Mouse (Mus musculus) midbrain, postnatal 0 days (tissue): ENCODE results near the gene Ndufs1. TPM values are rescaled to one million over a fixed set of nuclear protein-coding genes. Genes with fewer than 3 reads are reported as not detected.

Experiments used
- ATAC-seq: fragments of 200-750 bp; cut with Nextera tagmentation; 2 replicates; pipeline ENCODE4 v1.8.0; 2017; ENCODE audit warnings: moderate number of reproducible peaks, mild to moderate bottlenecking, moderate TSS enrichment, moderate library complexity; ENCODE audit not compliant: low FRiP score
- DNase-seq: peaks from one replicate; pipeline ENCODE4 v3.0.0-alpha.2; 2015; ENCODE audit warnings: low spot score
- H3K27ac ChIP-seq: fragments of 300-500 bp; sonication (generic); 2 replicates; pipeline ENCODE4 v1.5.1; 2014; ENCODE audit warnings: low read depth, mild to moderate bottlenecking, low read length, mixed read lengths
- H3K27me3 ChIP-seq: fragments of 300-500 bp; sonication (generic); 2 replicates; pipeline ENCODE4 v1.6.1; 2014; ENCODE audit warnings: low read length, control low read depth, mixed read lengths; ENCODE audit not compliant: insufficient read depth
- H3K36me3 ChIP-seq: fragments of 300-500 bp; sonication (generic); 2 replicates; pipeline ENCODE4 v1.6.1; 2014; ENCODE audit warnings: low read length, control low read depth, mixed read lengths; ENCODE audit not compliant: insufficient read depth
- H3K4me1 ChIP-seq: fragments of 300-500 bp; sonication (generic); 2 replicates; pipeline ENCODE4 v1.6.1; 2014; ENCODE audit warnings: mild to moderate bottlenecking, control low read depth, antibody characterized with exemption, low read length, mixed read lengths; ENCODE audit not compliant: insufficient read depth
- H3K4me2 ChIP-seq: fragments of 300-500 bp; sonication (generic); 2 replicates; pipeline ENCODE4 v1.6.1; 2014; ENCODE audit warnings: low read depth, mild to moderate bottlenecking, low read length, mixed read lengths; ENCODE audit not compliant: poor library complexity, severe bottlenecking
- H3K4me3 ChIP-seq: fragments of 300-500 bp; sonication (generic); 2 replicates; pipeline ENCODE4 v1.5.1; 2014; ENCODE audit warnings: low read depth, mild to moderate bottlenecking, low read length, moderate library complexity
- H3K9ac ChIP-seq: fragments of 300-500 bp; sonication (generic); replicated peaks from 2 replicates; pipeline ENCODE4 v1.6.1; 2014; ENCODE audit warnings: mild to moderate bottlenecking, low read length, moderate library complexity, mixed read lengths; ENCODE audit not compliant: poor library complexity, severe bottlenecking
- H3K9me3 ChIP-seq: fragments of 300-500 bp; sonication (generic); 2 replicates; pipeline ENCODE4 v1.6.1; 2016; ENCODE audit warnings: low read length, control low read depth
- CTCF ChIP-seq: IDR thresholded peaks from 2 replicates; pipeline ENCODE4 v1.5.1; 2016; ENCODE audit warnings: antibody characterized with exemption, mild to moderate bottlenecking
- WGBS: fragments of 180-500 bp; shearing (Covaris S2); extraction: QIAGEN DNeasy Blood & Tissue Kit; methylation state at CpG from one replicate; pipeline ENCODE4 v1.1.7; 2014; 5-methylcytosine and 5-hydroxymethylcytosine counted together
- microRNA-seq: library from miRNA; unstranded; fragments of <30 nt; microRNA quantifications from one replicate; pipeline ENCODE4, GENCODE M21; 2016; ENCODE audit warnings: borderline number of aligned reads
- polyA plus RNA-seq: library from polyadenylated mRNA; unstranded; fragments of >200 nt; fragmentation: Nextera tagmentation; extraction: Ambion mirVana; gene quantifications from 2 replicates; pipeline ENCODE4 v1.2.1, GENCODE M21; 2015
- total RNA-seq: library from RNA; depleted of rRNA; stranded (reverse); fragments of >200 nt; gene quantifications from 2 replicates; pipeline ENCODE4 v1.2.3, GENCODE M21; 2014; rRNA removed

Ndufs1 gene
- total and polyA plus RNA-seq, 2 experiments from 2014 or later = 117 to 128 TPM

- Histone ChIP-seq H3K27ac (no peak overlapping the region), H3K4me2 (no peak overlapping the region), H3K9me3 (no peaks in the 10 kb centered on the region), H3K36me3 (peaks cover 4% of the 10 kb centered on the region; the same call in 1 of the 2 replicates), H3K27me3 (no peaks in the 10 kb centered on the region), H3K4me1 (no peaks in the 10 kb centered on the region), H3K4me3 (no peak overlapping the region), H3K9ac (no peak overlapping the region)
- TF ChIP-seq CTCF = no peak
- no peak for DNase-seq
- 93% methylated on average over 12 of the region's 12 CpGs for WGBS
- no peak for ATAC-seq
Measured at GRCm38 (mm10) chr1:63102758-63103451, 73.7 kb downstream of the Ndufs1 start.

- no peak for TF ChIP-seq CTCF
- Histone ChIP-seq H3K4me3 (no peak overlapping the region), H3K27me3 (no peaks in the 10 kb centered on the region), H3K4me1 (no peaks in the 10 kb centered on the region), H3K36me3 (peaks cover 4% of the 10 kb centered on the region; the same call in 1 of the 2 replicates), H3K9me3 (no peaks in the 10 kb centered on the region), H3K9ac (no peak overlapping the region), H3K27ac (no peak overlapping the region), H3K4me2 (no peak overlapping the region)
- DNase-seq (no peak), ATAC-seq (no peak)
- WGBS = 93% methylated on average over 8 of the region's 8 CpGs
Measured at GRCm38 (mm10) chr1:63100196-63100595, 76.4 kb downstream of the Ndufs1 start.

- DNase-seq = no peak
- Histone ChIP-seq H3K36me3 (peaks cover 6% of the 10 kb centered on the region; the same call in 1 of the 2 replicates), H3K4me2 (no peak overlapping the region), H3K4me1 (no peaks in the 10 kb centered on the region), H3K9ac (no peak overlapping the region), H3K27ac (no peak overlapping the region), H3K27me3 (no peaks in the 10 kb centered on the region), H3K9me3 (no peaks in the 10 kb centered on the region), H3K4me3 (no peak overlapping the region)
- ATAC-seq = no peak
- no peak for TF ChIP-seq CTCF
- 81% methylated on average over 4 of the region's 4 CpGs for WGBS
Measured at GRCm38 (mm10) chr1:63098831-63099230, 77.8 kb downstream of the Ndufs1 start.

- no peak for TF ChIP-seq CTCF
- H3K27ac ChIP-seq = no peak overlapping the region
- peaks cover 20% of the 10 kb centered on the region for H3K36me3 ChIP-seq
- H3K4me2 ChIP-seq = no peak overlapping the region
- H3K9ac ChIP-seq = no peak overlapping the region
- H3K27me3 ChIP-seq = no peaks in the 10 kb centered on the region
- DNase-seq (no peak), ATAC-seq (no peak)
- WGBS = 79% methylated on average over 5 of the region's 5 CpGs
- H3K4me1 ChIP-seq = no peaks in the 10 kb centered on the region
- H3K9me3 ChIP-seq = no peaks in the 10 kb centered on the region
- H3K4me3 ChIP-seq = no peak overlapping the region
Measured at GRCm38 (mm10) chr1:63096071-63096470, 80.6 kb downstream of the Ndufs1 start.

Small RNA genes lying within 50 kb of the gene (microRNA-seq; reads per million reads assigned to microRNA genes)
- not detected for gene Gm24557
- not detected for gene Gm27512

Other genes starting within 250 kb of the Ndufs1 start
- gene Ino80d, start 62.2 kb downstream of the Ndufs1 start, total RNA-seq = 11.0 and 15.0 TPM in 2 replicates
- 5.1 and 7.3 TPM in 2 replicates for gene Ino80d, start 62.2 kb downstream of the Ndufs1 start, polyA plus RNA-seq
- 617 and 653 TPM in 2 replicates for gene Eef1b2, start within 50 bp of the Ndufs1 start, total RNA-seq
- 449 and 480 TPM in 2 replicates for gene Eef1b2, start within 50 bp of the Ndufs1 start, polyA plus RNA-seq
- gene Gpr1, start 37.7 kb upstream of the Ndufs1 start, total RNA-seq = 0.16 and 1.2 TPM in 2 replicates
- gene Gpr1, start 37.7 kb upstream of the Ndufs1 start, polyA plus RNA-seq = 1.2 TPM in 2 replicates
- gene Zdbf2, start 96.4 kb upstream of the Ndufs1 start, total RNA-seq = 31.6 and 35.3 TPM in 2 replicates
- gene Zdbf2, start 96.4 kb upstream of the Ndufs1 start, polyA plus RNA-seq = 26.7 and 45.9 TPM in 2 replicates